Mouse (Mus musculus): Measurements from ENCODE around the gene Arrdc4.
A peak's percentile ranks its signal among the peaks of the same experiment; 100 is the strongest.

Arrdc4 gene

DNA sequence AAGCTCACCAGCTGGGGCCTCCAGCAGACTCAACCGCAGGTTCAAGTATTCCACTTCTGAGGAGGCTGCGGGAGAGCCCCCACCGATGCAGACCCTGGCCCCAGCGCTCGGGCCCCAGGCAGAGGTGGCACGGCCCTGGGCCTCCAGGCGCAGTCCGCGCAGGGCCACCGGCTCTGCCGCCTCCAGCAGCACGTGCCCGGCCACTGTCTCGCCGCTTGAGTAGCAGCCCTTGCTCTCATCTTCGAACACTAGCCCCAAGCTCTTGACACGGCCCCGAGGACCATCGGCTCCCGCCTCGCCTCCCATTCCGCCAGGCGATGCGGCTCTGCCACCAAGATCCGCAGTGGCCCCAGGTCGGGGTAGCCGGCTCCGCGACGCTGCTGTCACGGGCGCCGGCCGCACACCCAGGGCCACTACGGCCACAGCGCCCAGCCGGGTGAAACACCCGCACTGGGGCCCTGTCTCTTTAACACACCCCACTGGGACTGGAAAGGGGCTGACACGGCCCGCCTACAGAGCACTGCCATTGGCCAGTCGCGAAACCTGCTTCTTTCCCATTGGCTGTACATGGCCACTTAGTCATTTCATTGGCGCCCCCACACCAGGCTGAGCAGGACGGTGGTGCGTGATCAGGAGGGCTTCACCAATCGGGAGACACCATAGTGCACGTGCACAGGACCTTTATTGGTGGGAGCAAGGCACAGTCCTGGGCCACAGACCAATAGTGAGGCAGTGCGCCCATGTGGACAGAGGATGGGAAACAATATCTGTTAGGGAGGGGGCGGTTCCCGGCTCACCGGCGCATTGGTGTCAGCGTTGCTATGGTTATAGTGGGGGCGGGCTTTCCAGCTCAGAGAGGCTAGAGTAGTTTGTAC lies at the start of gene Arrdc4:
TSS of gene Arrdc4 (minus strand) at position 481 of the 875 bp plus-strand sequence.
- DNase-seq (ENCODE audit: low spot score), result peak; percentile 95

DNA sequence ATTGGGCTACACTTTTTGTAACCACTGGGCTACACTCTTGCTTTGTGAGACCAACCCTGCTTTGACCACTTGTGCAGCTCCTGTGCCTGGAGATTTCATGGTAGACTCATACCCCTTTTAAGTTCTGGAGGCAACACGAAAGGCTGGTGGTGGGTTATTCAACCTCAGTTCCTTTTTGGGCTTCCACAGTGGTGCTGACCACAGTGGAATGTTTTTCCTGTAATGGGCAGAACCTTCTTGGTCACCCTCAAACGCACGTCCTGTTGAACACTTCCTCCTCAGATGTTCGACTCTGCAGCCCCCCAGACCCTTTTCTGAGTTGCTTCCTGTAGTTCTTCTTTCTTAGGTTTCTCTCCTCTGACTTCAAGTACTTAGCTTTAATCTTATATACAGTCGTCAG lies 46.5 kb upstream of the Arrdc4 start:
- no peak for DNase-seq (ENCODE audit: low spot score)

DNA sequence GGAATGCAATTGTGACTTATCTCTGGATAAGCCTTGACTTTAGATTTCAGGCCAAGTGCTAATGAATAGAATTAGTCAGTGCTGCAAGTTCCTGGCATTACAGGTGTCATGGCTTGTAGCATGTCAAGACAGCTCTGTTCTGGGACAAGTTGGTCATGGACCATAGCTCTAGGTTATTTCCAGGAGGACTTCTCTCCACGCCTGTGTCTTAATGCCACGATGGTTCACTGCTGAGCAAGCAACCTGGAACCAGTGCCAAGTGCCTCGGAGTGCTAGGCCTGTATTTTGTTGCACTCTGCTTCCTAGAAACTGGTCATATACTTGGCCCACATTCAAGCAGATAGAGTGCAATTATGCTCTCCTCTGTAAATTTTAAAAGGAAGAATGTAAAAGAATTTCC lies 39.7 kb upstream of the Arrdc4 start:
- no peak for DNase-seq (ENCODE audit: low spot score)

DNA sequence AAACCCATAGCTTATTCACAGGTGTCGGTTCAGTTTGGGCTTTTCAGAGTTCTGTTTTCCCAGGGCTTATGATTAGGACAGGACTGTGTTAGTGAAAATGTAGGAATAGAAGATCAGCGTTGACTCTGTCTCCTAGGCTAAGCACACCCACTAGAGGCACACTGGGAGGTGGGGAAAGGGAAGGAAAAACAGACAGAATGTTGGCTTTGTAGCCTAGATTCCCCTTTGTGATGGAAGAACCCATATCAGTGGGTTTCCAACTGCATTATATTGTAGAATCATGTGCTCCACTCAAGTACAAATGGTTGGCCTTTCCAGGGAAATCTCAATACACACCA lies 22.7 kb upstream of the Arrdc4 start:
- no peak for DNase-seq (ENCODE audit: low spot score)

DNA sequence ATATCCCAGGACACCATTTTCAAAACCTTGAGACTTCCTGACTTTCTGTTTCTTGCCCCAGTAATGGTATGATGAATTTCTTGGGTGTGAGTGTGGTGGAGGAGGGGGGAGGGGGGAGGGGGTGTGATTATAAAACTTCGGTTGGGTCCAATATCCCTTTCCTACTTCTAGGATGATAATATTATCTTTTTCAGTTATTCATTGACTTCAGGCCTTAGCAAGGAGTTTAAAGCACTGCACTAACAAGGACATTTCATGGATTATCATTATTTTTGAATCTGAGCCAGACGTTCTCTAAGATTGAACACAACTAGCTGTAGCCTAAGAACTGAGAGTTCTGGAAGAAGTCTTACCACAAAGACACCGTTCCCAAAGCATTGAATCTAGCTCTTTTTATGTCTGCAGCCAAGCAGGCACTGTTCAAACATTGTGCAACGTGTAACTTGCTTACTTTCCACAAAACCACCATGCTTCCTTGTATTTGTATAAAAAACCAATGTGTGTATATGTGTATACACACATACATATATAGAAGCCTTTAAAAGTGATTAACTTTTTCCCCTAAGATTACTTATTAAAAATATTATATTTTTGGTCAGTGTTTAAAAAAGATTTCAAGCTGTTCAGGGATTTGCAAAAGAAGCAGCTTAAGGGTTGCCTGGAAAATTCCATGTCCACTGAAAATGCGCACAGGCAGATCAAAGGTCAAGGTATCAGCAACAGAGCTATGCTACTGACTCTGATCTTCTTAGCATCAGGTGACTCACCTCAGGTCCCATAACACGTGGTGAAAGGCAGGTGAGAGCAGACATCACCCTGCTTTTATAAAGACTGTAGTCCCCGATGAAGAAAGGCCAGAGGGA lies 22.1 kb upstream of the Arrdc4 start:
- DNase-seq (ENCODE audit: low spot score), result no peak

DNA sequence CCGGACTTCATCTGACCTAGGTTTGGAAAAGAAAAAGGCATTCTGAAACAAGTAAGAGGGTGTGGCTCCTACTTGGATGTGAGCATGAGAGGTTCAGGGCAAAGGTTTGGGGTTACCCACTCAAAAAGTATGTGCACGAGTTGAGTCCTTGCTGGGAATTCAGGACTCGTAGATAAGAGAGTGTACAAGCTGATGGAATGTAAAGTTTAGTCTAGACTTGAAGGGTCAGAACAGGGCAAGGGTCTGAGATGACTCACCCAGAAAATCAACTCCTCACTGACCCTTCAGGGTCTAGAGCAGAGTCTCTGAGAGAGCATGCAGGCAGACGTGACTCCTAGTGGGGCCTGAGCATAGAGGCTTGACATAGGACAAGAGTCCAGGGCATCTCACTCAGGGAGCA lies 16.9 kb upstream of the Arrdc4 start:
- no peak for DNase-seq (ENCODE audit: low spot score)

DNA sequence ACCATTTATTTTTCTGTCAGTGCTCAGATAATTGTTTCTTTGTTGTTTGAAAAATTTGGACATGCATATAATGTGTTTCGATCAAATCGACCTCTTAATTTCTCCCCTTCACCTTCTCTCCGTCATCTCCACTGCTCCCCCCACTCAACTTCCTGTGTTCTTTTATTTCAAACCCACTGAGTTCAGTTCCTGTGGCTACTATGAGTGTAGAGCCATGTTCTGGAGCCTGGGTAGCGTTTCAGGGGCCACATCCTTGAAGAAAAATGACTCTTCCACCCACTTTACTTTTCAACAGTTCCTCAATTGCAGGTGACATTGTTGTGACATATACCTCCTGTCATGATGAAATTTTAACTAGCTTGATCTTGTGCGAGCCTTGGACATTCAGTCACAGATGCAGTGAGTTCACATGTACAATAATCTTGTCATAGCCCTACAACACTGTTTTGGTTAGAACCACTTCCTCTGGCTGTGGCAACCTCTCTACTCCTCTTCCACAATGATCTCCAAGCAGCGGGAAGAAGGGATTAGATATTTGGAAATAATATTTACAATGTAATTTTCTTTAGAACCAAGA lies 10.2 kb upstream of the Arrdc4 start:
- no peak for DNase-seq (ENCODE audit: low spot score)

DNA sequence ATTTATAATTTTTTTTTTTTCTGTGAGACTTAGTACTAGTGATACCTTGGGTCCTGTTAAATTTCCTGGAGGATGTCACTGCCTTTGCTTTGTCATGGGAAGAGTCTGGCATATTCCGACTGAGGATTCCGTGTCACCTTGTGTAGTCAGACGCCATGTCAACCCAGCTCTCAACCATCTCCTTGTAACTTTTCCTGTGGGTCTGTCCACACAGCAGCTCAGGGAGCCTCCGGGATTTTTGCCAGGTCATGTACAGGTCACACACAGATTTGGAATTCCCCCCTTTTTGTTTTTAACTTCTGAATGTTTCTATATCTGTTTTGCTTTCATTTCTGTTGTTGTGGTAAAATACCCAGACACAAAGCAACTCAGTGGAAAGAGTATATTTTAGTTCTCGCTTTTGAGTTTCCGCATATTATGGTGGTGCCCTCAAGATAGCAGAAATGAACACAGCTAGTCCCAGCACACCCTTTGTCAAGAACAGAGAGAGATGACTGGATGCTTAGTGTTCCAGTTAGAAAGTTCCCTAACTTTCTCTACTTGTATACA lies 7.7 kb upstream of the Arrdc4 start:
- DNase-seq (ENCODE audit: low spot score), result no peak

DNA sequence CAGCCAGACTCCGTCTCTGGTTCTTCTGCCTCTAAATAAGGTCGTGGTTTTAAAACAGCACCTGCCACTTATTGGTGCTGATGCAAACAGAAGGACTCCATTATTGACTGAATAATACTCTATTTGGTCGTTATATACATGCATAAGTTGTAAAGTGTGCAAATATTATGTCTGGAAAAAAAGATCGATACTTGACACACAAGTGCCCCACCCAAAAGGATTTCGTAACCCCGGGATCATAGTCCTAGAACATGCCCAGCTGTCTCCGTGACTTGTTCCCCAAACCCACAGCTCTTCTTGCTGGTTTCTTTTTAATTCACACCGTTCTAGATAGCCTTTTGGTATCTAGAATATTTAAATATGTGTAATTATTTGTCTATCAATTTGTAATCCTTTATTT lies 878 bp upstream of the Arrdc4 start:
- no peak for DNase-seq (ENCODE audit: low spot score)

DNA sequence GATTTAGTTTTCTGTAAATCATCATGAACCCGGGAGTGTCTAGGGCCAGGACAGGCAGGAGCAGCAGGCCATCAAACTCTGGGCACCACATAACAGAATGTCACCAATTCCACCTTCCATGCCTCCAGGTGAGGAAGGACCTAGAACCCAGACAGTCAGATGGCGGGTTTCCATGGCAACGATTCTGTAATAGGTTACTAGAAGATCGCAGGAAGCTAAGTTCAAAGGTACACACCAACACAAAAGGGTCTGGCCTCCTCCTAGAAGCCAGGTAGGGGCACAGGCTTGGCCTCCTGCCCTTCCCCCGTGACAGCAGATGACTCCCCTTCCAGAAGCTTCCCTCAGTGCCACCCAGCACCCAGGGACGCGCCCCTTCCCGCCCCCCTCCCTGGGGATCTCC lies 680 bp downstream of the Arrdc4 start:
- DNase-seq (ENCODE audit: low spot score), result peak; percentile 54

DNA sequence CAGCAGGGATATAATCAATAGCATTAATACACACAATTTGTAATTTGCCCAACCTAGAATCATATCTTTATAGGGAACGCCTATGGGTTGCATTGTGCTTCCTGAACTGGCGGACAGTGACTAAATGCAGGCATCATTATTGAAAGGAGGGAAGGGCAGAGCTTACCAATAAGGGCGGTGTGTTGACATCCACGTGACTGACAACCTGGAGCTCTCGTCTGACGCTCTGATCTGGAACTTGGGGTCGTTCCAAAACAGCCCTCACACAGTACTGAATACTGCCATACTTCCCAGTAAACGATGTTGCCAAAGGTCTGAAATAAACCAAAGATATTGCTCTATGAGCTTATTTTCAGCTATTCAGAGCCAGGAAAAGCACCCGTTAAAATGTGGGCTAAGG lies 4.4 kb downstream of the Arrdc4 start:
- no peak for DNase-seq (ENCODE audit: low spot score)

DNA sequence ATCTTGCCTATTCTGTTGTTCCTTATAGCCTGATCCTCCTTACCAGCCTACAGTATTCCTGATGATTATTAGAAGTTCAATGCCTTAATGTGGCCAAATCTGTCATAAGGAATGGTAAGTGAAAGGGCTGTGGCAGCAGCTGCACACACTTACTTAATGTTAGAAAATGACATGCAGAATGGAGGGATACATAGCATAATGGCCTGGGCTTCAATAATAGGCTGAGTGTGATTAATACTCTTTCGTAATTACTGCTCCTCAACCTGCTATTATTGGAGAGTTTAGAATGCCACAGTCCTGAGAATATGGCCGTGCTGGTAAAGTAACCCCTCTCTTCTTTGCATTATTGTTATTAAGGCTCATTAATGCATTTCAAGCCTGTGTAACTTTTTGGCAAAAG lies 4.8 kb downstream of the Arrdc4 start:
- DNase-seq (ENCODE audit: low spot score), result no peak

DNA sequence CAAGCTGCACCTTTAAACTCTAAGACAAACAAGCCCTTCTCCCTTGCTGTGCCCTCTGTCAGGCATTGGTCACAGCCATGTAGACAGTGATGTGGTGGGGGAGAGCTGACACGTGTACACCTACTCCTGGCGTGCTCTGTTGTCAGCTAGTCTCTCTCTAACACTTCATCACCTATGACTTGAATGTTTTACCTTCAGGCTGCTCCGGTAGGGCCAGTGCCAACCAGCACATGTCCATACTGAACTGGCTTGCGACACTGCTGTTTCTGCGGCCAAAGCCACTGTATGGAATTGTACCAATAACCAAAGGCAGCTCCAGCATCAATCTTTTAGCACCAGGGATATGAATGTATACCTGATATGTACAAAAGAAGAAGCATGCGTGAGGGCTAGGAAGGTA lies 8.3 kb downstream of the Arrdc4 start:
- DNase-seq (ENCODE audit: low spot score), result no peak

DNA sequence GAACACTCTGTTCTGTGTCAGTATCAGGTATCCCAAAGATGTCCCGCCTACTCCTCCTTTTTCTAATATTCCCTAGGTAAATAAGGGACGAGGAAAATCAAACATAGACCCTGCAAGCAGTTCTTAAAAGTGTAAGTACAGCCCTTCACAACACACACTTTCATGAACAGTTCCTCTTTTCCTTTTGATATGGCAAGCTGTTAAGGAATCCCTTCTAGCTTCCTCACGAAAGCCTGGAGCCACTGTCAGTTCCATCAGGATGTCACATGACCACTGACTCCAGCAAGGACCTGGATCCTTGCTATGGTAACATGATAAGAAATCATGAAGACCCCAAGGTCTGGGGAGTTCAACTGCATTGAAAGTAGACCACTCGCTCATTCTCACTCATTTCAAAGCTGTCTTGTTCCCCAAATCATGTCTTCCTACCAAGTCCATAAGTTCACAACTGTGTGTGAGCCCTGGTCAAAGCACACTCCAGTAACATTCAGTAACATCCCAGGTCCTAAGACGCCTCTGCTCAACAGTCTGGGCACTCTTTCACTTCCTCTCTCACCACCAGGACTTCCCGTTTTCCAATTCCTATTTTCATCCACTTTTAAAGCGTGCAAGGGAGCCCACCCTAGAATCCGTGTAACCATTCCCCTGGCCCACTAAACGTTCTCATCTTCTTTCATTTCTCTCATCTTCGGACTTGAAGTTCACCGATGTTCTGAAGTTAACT lies 10.2 kb downstream of the Arrdc4 start:
- no peak for DNase-seq (ENCODE audit: low spot score)

DNA sequence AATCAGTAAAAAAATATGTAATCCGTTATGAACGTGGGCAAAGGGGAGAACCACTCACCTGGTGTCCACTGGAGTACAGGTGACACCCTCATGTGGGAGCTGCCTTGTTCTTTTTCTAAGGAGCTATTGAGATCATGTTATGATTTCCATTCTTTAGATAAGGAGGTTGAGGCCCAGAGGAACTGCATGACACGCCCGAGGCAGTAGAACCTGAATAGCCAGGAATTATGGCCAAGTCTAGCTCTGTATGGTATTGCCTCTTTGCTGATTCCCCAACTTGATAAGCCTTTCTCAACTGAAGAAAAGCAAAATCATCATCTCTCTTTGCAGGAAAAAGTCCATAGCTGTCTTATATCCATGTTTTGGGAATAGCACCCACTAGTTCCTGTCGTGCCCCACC lies 22.7 kb downstream of the Arrdc4 start:
- DNase-seq (ENCODE audit: low spot score), result no peak

DNA sequence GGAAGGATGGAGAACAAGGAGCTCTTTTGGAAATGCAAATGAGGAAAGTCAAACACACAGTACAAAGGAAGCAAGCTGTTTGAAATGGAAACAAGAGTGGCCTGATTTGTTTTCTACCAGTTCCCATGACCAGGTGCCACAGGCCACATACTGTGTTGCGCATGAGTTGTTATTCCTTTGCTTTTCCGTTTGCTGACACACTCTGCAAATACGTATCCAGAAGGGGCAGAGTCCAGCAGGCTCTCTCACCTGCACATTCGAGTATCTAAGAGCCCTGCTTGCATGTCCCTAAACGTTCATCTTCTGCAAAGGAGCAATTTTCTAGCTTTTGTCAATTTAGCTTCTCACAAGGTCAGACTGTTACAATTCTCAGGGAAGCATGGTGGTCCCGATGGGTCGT lies 24.3 kb downstream of the Arrdc4 start:
- DNase-seq (ENCODE audit: low spot score), result no peak

DNA sequence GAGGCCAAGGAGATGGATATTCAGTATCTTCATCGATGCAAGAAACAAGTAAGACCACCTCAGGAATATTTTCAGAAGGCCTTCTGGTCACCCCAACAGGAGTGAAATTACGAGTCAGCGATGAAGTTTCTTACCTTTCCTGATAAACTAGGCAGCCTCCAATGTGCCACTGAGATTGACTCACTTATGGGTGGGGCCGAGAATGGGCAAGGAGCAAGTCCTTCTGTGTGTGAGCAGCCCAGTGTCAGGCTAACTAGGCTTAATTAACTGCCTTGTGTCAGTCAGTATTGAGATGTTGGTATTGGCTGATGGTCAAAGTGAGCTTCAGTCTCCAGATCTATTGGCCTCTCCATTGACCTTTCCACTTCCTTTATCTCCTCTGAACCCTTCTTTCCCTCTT lies 27.5 kb downstream of the Arrdc4 start:
- DNase-seq (ENCODE audit: low spot score), result no peak

DNA sequence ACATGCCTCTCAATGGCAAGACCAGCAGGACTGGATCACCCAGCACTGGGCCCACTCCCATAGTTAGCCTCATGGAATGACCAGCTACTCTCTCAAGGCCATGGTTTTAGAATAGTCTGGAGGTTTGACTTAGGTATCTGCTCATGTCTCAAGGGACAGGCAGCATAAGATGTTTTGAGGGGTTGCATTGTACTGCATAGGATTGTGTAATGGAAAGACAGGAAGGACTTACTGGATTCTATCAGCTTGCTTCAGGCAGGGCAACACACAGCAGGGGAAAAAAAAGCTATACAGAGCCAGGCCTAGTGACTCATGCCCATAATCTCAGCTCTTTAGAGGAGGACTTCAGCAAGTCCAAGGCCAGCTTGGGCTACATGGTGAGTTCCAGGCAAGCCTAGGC lies 31.1 kb downstream of the Arrdc4 start:
- no peak for DNase-seq (ENCODE audit: low spot score)

DNA sequence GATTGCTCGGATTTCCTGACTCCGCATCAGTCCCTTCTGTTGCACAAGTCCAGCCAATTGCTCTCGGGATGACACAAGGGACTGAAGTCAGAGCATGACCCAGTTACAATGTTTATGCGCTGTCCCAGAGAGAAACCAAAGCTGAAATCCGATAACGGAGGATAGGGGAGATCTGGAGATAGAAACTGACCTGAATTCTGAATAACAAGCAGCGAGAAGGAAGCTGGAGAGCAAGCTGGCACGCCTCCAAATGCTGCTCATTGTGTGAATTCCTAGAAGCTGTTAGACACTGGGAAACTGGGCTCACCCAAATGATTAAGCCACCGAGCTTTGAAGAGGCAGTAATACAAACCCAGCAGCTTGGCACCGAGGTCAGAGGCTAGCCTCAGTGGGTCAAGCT lies 31.5 kb downstream of the Arrdc4 start:
- DNase-seq (ENCODE audit: low spot score), result peak; percentile 76

DNA sequence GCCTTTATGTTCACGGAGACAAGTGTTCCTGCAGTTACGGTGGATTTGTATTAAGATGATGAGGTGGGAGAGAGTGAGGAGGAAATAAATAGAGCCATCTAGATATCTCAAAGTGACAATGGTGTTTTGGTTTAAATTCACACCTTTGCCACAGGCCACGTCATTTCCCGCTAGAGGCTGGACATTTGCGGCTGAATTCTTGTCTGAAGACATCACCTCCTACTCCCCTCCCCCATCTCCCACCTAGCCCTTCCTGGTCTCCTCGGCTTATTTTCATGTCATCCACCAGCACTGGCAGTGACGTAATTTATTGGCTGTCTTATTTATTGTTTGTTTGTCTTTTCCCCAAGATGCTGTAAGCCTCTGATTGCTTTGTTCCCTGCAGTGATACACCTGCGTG lies 32.1 kb downstream of the Arrdc4 start:
- no peak for DNase-seq (ENCODE audit: low spot score)

DNA sequence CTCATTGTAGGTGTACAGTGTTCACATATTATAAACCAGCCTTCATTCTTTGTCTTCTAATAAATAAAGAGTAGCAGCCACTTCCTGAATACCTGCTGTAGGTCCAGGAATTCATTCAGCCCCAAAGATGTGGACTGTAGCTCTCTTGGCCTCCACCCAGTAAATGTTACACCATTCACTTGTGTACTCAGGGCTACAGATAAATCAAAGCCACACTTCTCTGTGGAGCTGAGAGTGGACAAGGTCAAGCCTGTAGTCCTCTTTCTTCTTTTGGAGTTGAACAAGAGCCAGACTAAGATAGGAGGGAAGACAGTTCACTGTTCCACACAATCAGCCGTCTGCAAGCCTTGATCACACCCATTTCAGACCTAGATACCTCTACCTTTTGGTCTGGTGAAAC lies 36.1 kb downstream of the Arrdc4 start:
- no peak for DNase-seq (ENCODE audit: low spot score)

DNA sequence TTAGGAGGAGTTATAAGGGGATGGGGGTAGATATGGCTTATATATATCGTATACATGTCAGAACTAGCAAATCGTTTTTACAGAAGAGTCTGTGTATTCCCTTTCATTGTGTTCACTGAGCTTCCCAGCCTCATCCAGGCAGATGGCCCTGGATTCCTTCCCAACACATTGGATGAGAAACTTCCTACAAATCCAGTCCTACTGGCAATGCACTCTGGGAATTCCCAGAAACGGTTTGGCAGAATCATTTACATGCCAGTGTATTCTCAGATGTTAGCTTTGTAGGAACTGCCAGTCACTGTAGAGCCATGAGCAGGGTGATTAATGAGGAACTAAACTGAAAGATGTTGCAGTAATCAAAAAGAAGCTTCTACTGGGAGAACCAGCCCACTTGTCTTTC lies 36.6 kb downstream of the Arrdc4 start:
- no peak for DNase-seq (ENCODE audit: low spot score)
